Mouse (Mus musculus): ENCODE measurements around the gene Cubn.

DNA sequence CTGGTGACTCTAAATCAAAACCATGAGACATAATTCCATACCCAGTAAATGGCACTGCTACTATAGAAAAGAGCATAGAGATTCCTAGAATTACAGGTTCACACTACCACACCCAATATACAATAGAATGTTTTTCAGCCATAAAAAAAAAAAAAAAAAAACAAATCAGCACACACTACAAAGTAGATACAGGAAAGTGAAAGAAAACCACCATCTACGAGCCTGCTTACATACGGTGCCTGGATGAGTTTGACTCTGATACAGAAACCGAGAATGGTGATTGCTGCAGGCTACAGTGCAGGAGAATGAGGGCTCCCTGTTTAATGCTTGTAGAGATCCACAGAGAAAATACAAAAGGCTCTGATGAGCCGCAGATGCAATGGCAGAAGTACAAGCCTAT is 1.3 kb upstream of the Cubn start:
- TF ChIP-seq BHLHE40 (IDR thresholded peaks at IDR 0.05; ENCODE audit: low read depth, low read length) (no peak), CTCF (conservative IDR thresholded peaks at IDR 0.05 in 1 of 2, IDR thresholded peaks at IDR 0.05 in 1 of 2; ENCODE audit: low read depth in 2 of 2, low read length in 2 of 2) (no peak), POLR2A (IDR thresholded peaks at IDR 0.05; ENCODE audit: low read depth, low read length) (no peak), JUND (conservative IDR thresholded peaks at IDR 0.05; ENCODE audit: low read depth, low read length) (no peak), CHD2 (IDR thresholded peaks at IDR 0.05; ENCODE audit: low read length) (no peak), USF1 (IDR thresholded peaks at IDR 0.05; ENCODE audit: low read depth, low read length) (no peak), TBP (conservative IDR thresholded peaks at IDR 0.05; ENCODE audit: low read depth, low read length) (no peak), NRF1 (IDR thresholded peaks at IDR 0.05; ENCODE audit: low read depth, low read length) (no peak), MAZ (IDR thresholded peaks at IDR 0.05; ENCODE audit: low read depth, low read length) (no peak)
